Mouse (Mus musculus) CH12.LX (cell line): ENCODE results near the gene Ehd2. TPM values are rescaled to one million over a fixed set of nuclear protein-coding genes. Genes with fewer than 3 reads are reported as not detected.

Source experiments
- DNase-seq: peaks from one replicate; pipeline ENCODE4 v3.0.0-alpha.2; 2013; ENCODE audit errors: extremely low read depth
- H3K27ac ChIP-seq: 2 replicates; pipeline ENCODE4 v1.5.1; 2012; ENCODE audit warnings: low read depth, mild to moderate bottlenecking, control low read depth, moderate library complexity; ENCODE audit not compliant: insufficient read depth
- H3K27me3 ChIP-seq: replicated peaks from 2 replicates; pipeline ENCODE3; 2012; ENCODE audit warnings: inconsistent platforms
- H3K36me3 ChIP-seq, 2 experiments: replicated peaks in 1 of 2; 2 replicates each; pipeline versions ENCODE3 to v1.6.1; 2012; ENCODE audit warnings: inconsistent platforms in 1 of 2, low read length in 1 of 2, mild to moderate bottlenecking in 1 of 2, mixed read lengths in 1 of 2, moderate library complexity in 1 of 2; ENCODE audit not compliant: control insufficient read depth in 1 of 2, insufficient read depth in 1 of 2
- H3K4me1 ChIP-seq, 2 experiments: 2 replicates each; pipeline ENCODE4 v1.6.1; 2012; ENCODE audit warnings: inconsistent platforms in 1 of 2, moderate library complexity in 1 of 2; ENCODE audit not compliant: insufficient read depth in 2 of 2, control insufficient read depth in 1 of 2
- H3K4me2 ChIP-seq: 2 replicates; pipeline ENCODE4 v1.6.1; 2012; ENCODE audit warnings: low read depth, mild to moderate bottlenecking, control low read depth; ENCODE audit not compliant: poor library complexity, insufficient read depth, severe bottlenecking
- H3K4me3 ChIP-seq, 3 experiments: fragments of 150-350 bp in 1 of 3; sonication (generic) in 1 of 3; replicated peaks in 1 of 3; 2 replicates each; pipeline versions ENCODE3 to v1.5.1; 2011 to 2012; ENCODE audit warnings: low read depth in 2 of 3, low read length in 2 of 3, mild to moderate bottlenecking in 2 of 3, moderate library complexity in 2 of 3, control low read depth in 1 of 3, improper control_type of control experiment in 1 of 3, inconsistent platforms in 1 of 3, mixed read lengths in 1 of 3; ENCODE audit not compliant: poor library complexity in 1 of 3
- H3K79me2 ChIP-seq: replicated peaks from 2 replicates; pipeline ENCODE4 v1.6.1; 2012; ENCODE audit warnings: mild to moderate bottlenecking, moderate library complexity; ENCODE audit not compliant: control insufficient read depth, poor library complexity, insufficient read depth, severe bottlenecking; ENCODE audit errors: extremely low read depth
- H3K9ac ChIP-seq: 2 replicates; pipeline ENCODE4 v1.6.1; 2012; ENCODE audit warnings: low read depth, mild to moderate bottlenecking, control low read depth, moderate library complexity; ENCODE audit not compliant: insufficient read depth
- H3K9me3 ChIP-seq: replicated peaks from 2 replicates; pipeline ENCODE3; 2012; ENCODE audit warnings: low read length, inconsistent platforms, mixed read lengths
- BHLHE40 ChIP-seq: IDR thresholded peaks from 2 replicates; pipeline ENCODE4 v1.6.1; 2011; ENCODE audit warnings: mild to moderate bottlenecking, low read depth, low read length, improper control_type of control experiment
- CHD2 ChIP-seq: IDR thresholded peaks from 2 replicates; pipeline ENCODE4 v1.6.1; 2011; ENCODE audit warnings: low read length, improper control_type of control experiment
- CTCF ChIP-seq, 2 experiments: IDR thresholded peaks in 1 of 2; conservative IDR thresholded peaks in 1 of 2; 2 replicates each; pipeline ENCODE4 v1.5.1; 2011 to 2012; ENCODE audit warnings: low read depth in 2 of 2, low read length in 2 of 2, improper control_type of control experiment in 1 of 2, inconsistent platforms in 1 of 2, mild to moderate bottlenecking in 1 of 2, moderate library complexity in 1 of 2
- EP300 ChIP-seq: IDR thresholded peaks from 2 replicates; pipeline ENCODE4 v1.6.1; 2011; ENCODE audit warnings: low read length, improper control_type of control experiment
- GABPA ChIP-seq: IDR thresholded peaks from 2 replicates; pipeline ENCODE4 v1.6.1; 2012; ENCODE audit warnings: low read depth, low read length, improper control_type of control experiment, inconsistent platforms; ENCODE audit not compliant: insufficient replicate concordance
- HCFC1 ChIP-seq: IDR thresholded peaks from 2 replicates; pipeline ENCODE4 v1.6.1; 2012; ENCODE audit warnings: low read depth, mild to moderate bottlenecking, inconsistent platforms, low read length, improper control_type of control experiment
- KAT2A ChIP-seq: IDR thresholded peaks from 2 replicates; pipeline ENCODE4 v1.6.1; 2012; ENCODE audit warnings: low read length, improper control_type of control experiment, inconsistent platforms; ENCODE audit not compliant: insufficient replicate concordance
- MAFK ChIP-seq: IDR thresholded peaks from 2 replicates; pipeline ENCODE4 v1.6.1; 2011; ENCODE audit warnings: low read length, improper control_type of control experiment; ENCODE audit not compliant: insufficient replicate concordance
- MAX ChIP-seq: IDR thresholded peaks from 2 replicates; pipeline ENCODE4 v1.6.1; 2011; ENCODE audit warnings: low read length, improper control_type of control experiment
- MEF2A ChIP-seq: IDR thresholded peaks from 2 replicates; pipeline ENCODE4 v1.6.1; 2014; ENCODE audit warnings: low read depth, mild to moderate bottlenecking, inconsistent platforms, low read length, improper control_type of control experiment, borderline replicate concordance
- MXI1 ChIP-seq: IDR thresholded peaks from 2 replicates; pipeline ENCODE4 v1.6.1; 2011; ENCODE audit warnings: mild to moderate bottlenecking, low read depth, low read length, improper control_type of control experiment
- NELFE ChIP-seq: IDR thresholded peaks from 2 replicates; pipeline ENCODE4 v1.6.1; 2011; ENCODE audit warnings: low read depth, low read length, improper control_type of control experiment
- PAX5 ChIP-seq: IDR thresholded peaks from 2 replicates; pipeline ENCODE4 v1.6.1; 2012; ENCODE audit warnings: low read length, inconsistent platforms, mixed read lengths
- POLR2AphosphoS2 ChIP-seq: IDR thresholded peaks from 2 replicates; pipeline ENCODE4 v1.6.1; 2011; ENCODE audit warnings: low read depth, low read length, improper control_type of control experiment
- RAD21 ChIP-seq: IDR thresholded peaks from 2 replicates; pipeline ENCODE4 v1.6.1; 2011; ENCODE audit warnings: low read depth, mild to moderate bottlenecking, low read length, improper control_type of control experiment, moderate library complexity
- SMC3 ChIP-seq: IDR thresholded peaks from 2 replicates; pipeline ENCODE4 v1.6.1; 2011; ENCODE audit warnings: low read depth, low read length, improper control_type of control experiment
- TBP ChIP-seq: conservative IDR thresholded peaks from 2 replicates; pipeline ENCODE4 v1.6.1; 2011; ENCODE audit warnings: low read depth, low read length, improper control_type of control experiment
- TCF12 ChIP-seq: IDR thresholded peaks from 2 replicates; pipeline ENCODE4 v1.6.1; 2014; ENCODE audit warnings: low read depth, mild to moderate bottlenecking, inconsistent platforms, low read length, improper control_type of control experiment
- USF2 ChIP-seq: conservative IDR thresholded peaks from 2 replicates; pipeline ENCODE4 v1.6.1; 2011; ENCODE audit warnings: low read depth, low read length, improper control_type of control experiment
- ZC3H11A ChIP-seq: IDR thresholded peaks from 2 replicates; pipeline ENCODE4 v1.6.1; 2012; ENCODE audit warnings: low read depth, mild to moderate bottlenecking, inconsistent platforms, low read length, improper control_type of control experiment
- ZKSCAN1 ChIP-seq: IDR thresholded peaks from 2 replicates; pipeline ENCODE4 v1.6.1; 2012; ENCODE audit warnings: low read depth, inconsistent platforms, low read length, improper control_type of control experiment, borderline replicate concordance
- ZMIZ1 ChIP-seq: IDR thresholded peaks from 2 replicates; pipeline ENCODE4 v1.6.1; 2012; ENCODE audit warnings: low read depth, mild to moderate bottlenecking, inconsistent platforms, low read length, improper control_type of control experiment
- dilution Hi-C: fragments of 300-500 bp; cut with MboI; formaldehyde crosslinking; loops from 2 replicates; pipeline ENCODE4 v1.14.3; 2020; ENCODE audit warnings: low sequenced_read_pairs; ENCODE audit not compliant: extremely low pct_unique_long_range_greater_than_20kb, extremely low pct_ligation_motif_present
- in situ Hi-C: fragments of 300-500 bp; cut with MboI; formaldehyde crosslinking; loops from 3 replicates; pipeline ENCODE4 v1.14.3; 2019; ENCODE audit warnings: low sequenced_read_pairs, low pct_ligation_motif_present, low pct_unique_long_range_greater_than_20kb, mixed read lengths
- polyA plus RNA-seq: library from polyadenylated mRNA; unstranded; fragments of >175 nt; gene quantifications from 2 replicates; pipeline ENCODE4 v1.2.1, GENCODE M21; 2012; ENCODE audit warnings: low read depth; ENCODE audit not compliant: insufficient read length
- total RNA-seq, 2 experiments: library from RNA; depleted of rRNA; stranded (reverse); fragments of 300-350 nt in 1 of 2; fragments of >200 nt in 1 of 2; gene quantifications; 2 replicates each; pipeline ENCODE4 v1.2.3; 2012 to 2014

The Ehd2 gene
- total and polyA plus RNA-seq, 3 experiments, result 1.2 to 7.0 (median 5.2) TPM

DNA sequence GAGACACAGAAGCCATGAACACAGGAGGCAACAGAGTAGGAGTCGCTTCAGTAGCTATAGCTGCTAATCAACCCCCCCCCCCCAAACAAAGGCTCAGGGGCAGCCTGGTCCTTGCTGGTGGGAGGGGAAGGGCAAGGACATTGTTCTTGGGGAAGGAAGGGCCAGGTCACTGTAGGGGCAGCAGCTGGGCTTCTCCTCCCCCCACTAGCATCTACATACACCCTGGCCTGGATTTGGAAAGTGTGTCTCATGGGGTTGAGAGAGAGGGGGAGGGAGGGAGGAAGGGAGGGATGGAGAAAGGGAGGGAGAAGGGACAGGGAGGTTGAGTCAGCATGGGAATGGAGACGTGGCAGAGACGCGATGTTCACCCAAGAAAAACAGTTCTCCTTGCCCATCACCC, 6.7 kb downstream of the Ehd2 start:
- Histone ChIP-seq H3K4me1 (peaks cover 3 to 39% of the 10 kb centered on the region in 2 experiments; a peak in 3 of 4 replicates), H3K27ac (no peak overlapping the region), H3K79me2 (no peaks in the 10 kb centered on the region), H3K4me2 (no peak overlapping the region), H3K36me3 (peaks cover 4 to 10% of the 10 kb centered on the region in 2 experiments), H3K4me3 (no peak overlapping the region), H3K27me3 (no peaks in the 10 kb centered on the region), H3K9ac (no peak overlapping the region), H3K9me3 (peaks cover 2% of the 10 kb centered on the region)
- TF ChIP-seq POLR2AphosphoS2, result no peak
- TF ChIP-seq BHLHE40, result no peak
- TF ChIP-seq MAX, result no peak
- TF ChIP-seq MXI1, result no peak
- no peak for TF ChIP-seq NELFE
- TF ChIP-seq HCFC1, result no peak
- no peak for TF ChIP-seq TBP
- TF ChIP-seq GABPA, result no peak
- no peak for TF ChIP-seq CTCF (conservative IDR thresholded peaks at IDR 0.05 in 1 of 2, IDR thresholded peaks at IDR 0.05 in 1 of 2; ENCODE audit: low read depth in 2 of 2, low read length in 2 of 2)
- TF ChIP-seq ZKSCAN1, result no peak
- dilution Hi-C loops (loop anchor here (25.0 kb wide), 1 partner anchor 202 kb away; no protein-coding TSS in a partner anchor), in situ Hi-C loops (no loop called here)
- DNase-seq, result no peak

- TF ChIP-seq USF2, result no peak
- TF ChIP-seq HCFC1, result no peak
- no peak for TF ChIP-seq PAX5
- TF ChIP-seq TCF12, result no peak
- TF ChIP-seq MAFK, result no peak
- no peak for TF ChIP-seq CHD2
- no peak for TF ChIP-seq RAD21
- TF ChIP-seq EP300, result no peak
- no peak for TF ChIP-seq SMC3
- no peak for TF ChIP-seq ZKSCAN1
- no peak for TF ChIP-seq NELFE
- TF ChIP-seq POLR2AphosphoS2, result no peak
- no peak for TF ChIP-seq MEF2A
- no peak for TF ChIP-seq MAX
- TF ChIP-seq KAT2A, result no peak
- no peak for TF ChIP-seq TBP
- TF ChIP-seq ZC3H11A, result no peak
- TF ChIP-seq ZMIZ1, result no peak
- DNase-seq, result no peak
- H3K27ac ChIP-seq, result no peak overlapping the region
- no peak overlapping the region for H3K9ac ChIP-seq
- no peaks in the 10 kb centered on the region for H3K27me3 ChIP-seq
- H3K4me2 ChIP-seq, result no peak overlapping the region
- no peak overlapping the region for H3K4me3 ChIP-seq
- in situ Hi-C loops (no loop called here), dilution Hi-C loops (loop anchor here (25.0 kb wide), 1 partner anchor 206 kb away; no protein-coding TSS in a partner anchor)
- H3K36me3 ChIP-seq, result peaks cover 7 to 19% of the 10 kb centered on the region in 2 experiments
- no peaks in the 10 kb centered on the region for H3K4me1 ChIP-seq
- peaks cover 6% of the 10 kb centered on the region for H3K9me3 ChIP-seq
- H3K79me2 ChIP-seq, result no peaks in the 10 kb centered on the region
Measured at GRCm38 (mm10) chr7:15956143-15956542, 11.2 kb downstream of the Ehd2 start.
